Mouse (Mus musculus) MN1 (cell line): ENCODE measurements at regions not wholly inside any gene's neighbourhood (a gene's known extent, or its start where the extent isn't known, plus 50 kb on each side); places are given as distances from the start of the nearest gene placed in this dataset.

Experiments
- DNase-seq: peaks from one replicate; pipeline ENCODE4 v3.0.0-alpha.2; 2016; ENCODE audit warnings: low spot score

DNA sequence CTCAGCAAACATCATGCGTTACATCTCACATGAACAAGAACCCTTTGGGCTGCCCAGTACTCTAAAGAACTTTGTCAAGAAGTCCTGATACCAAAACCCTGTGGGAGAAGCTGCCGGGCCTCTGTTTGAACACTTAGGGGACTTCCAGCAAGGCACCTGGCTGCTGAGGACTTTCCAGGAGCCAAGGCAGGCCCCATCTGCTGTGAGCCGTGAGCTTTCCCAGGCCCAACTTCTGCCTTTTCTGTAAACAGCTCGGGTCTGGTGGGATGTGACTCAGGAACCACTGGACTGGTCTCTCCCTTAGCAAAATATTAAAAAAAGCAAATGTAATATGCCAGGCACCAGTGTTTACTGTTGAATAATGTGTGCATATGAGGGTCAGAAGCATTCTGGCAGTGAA is 85.7 kb upstream of the Id2 start:
- DNase-seq: no peak

DNA sequence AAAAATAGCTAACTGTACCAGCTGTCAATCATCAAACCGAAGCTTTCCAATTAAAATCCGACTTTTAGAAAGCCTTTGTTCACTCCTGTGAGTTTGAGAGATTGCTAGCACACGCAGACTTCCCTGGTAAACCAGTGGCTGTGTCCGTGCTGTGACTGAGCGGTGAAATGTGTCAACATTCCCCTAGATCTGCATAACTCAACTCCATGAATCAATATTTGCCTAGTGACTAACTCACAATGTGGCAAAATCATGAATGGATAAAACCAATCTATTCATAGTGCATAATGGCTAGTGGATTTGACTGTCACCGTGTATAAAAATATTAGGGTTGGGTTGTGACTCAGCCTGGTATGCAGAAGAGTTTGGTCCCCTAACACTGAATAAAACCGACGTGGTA is 84.4 kb upstream of the Id2 start:
- no peak for DNase-seq

DNA sequence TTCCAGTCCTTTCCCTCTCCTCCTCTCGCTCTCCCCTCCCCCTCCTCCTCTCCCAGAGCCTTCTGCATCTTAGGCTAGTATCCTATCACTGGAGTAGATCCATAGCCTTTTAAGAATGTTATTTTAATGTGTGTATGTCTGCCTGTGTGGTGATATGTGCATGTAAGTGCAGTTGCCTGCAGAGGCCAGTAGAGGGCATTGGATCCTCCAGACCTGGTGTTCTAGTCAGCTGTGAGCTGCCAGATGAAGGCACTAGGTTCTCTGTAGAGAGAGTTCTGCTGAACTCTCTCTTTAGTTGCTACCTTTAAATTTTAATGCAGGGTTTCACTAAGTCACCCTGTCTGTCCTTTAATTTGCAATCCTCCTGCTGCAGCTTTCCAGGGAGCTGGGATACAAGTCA is 83.9 kb upstream of the Id2 start:
- no peak for DNase-seq

DNA sequence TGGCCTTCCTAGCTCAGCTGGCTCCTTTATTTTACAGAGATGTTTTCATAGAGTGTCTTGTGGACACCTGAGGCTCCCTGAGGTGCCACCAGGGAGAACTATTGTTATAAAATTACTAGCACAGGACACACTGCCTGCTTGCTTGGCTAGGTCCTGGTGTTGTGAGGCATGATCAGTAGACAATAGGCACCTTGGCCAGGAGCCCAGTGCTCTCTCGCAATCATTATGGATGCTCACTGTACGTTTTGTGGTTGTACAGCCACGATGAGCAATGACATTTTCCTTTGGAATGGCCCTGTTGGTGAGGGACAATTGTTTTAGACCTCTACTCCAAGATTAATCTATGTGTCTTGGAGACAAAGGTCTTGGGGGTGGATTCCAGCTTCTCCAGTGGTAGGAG is 83.3 kb upstream of the Id2 start:
- DNase-seq: no peak

DNA sequence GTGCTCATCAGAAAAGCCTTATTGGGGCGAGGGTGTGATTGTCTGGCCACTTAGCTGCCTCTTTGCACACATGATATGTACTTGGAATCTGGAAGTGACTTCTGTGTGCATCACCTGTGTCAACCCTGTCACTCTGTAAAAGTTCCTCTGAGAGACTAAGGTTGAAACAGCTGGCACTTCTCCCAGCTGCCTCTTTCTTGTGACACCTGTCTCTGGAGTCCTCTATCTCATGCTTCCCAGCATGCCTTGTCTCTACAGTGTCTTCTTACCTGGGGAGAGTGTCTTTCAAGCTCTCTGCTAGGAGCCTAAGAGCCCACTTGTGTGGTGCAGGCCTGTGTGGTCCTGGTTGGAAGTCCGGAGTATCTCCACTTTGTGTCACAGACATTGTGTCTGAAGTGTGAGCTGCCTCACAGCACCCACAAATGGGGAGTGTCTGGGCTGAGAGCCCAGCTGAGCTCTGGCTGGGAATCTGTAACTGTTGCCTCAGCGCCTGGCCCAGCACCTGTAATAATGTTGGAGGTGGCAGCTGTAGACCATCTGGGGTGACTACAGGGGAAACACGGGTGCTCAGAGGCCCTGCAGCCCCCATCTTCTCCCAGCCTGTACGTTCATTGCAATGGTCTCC is 81.7 kb upstream of the Id2 start:
- no peak for DNase-seq

DNA sequence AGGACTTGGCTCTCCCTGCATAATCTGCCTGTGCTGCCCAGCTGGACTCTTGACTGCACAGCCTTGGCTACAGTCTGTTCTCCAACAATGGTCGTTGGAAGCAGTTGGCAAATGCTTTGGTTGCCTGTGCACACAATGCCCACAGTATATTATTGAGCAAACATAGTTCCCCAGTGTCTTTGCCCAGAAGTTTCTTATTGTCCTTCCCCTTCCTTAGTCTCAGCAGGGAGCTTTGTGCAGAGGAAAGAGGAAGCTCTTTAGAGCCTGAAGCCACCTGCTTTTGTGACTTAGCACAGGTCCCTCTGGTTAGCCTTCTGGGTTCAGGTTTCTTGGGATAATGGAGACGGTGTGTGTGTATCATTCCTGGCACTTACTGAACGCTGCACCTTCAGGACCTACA is 80.9 kb upstream of the Id2 start:
- DNase-seq: no peak

DNA sequence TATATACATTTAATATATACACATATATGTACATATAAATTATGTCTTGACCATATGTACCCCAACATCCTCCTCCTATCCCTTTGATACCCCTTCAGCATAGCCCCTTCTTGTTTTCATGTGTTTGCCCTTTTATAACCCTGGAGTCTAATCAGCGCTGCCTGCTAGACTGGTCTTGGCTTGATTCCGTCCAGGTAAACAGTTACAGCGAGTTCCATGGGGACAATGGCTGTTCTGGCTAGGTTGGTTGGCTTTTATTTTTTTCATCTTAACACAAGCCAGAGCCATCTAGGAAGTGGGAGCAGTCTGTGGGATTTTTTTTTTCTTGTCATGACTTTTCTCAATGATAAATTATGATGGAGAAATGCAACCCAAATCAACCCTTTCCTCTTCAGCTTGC is 79.6 kb upstream of the Id2 start:
- DNase-seq: no peak

DNA sequence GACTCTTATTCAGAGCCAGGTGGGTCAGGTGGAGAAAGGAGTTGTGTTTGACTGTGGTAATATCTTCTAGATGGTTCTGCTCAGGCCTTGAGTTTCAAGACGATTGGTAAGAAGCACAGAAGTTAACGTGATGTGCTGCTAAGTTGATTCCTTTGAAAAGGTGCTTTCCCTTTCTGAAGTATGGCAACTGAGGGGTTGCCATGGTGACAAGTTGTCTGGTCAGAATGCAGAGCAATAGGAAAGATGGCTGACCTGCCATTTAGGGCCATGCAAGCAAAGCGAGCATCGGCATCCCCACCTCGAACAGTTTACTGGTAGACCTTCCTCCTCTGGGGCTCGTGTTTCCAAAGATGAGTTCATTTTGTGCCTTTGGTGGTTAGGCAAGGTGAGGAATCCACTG is 76.1 kb upstream of the Id2 start:
- DNase-seq: no peak

DNA sequence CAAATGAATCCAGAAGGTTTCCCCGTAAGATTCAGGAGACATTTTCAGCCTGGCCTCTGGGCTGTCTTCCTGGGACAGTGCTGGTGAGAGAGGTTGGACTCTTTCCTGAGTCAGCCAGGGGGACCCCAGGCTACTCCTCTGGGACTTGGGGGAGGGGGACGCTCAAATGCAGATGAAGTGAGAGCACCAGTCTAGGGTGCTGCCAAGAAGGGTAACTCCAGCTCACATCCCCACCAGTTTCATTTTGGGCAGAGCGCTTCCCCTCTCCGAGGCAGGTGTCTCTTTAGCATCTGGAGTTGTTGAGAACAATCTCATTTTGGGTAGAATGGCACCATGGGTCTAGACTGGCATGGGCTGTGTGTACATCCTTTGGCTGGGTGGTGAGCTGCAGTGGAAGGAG is 75.5 kb upstream of the Id2 start:
- no peak for DNase-seq

DNA sequence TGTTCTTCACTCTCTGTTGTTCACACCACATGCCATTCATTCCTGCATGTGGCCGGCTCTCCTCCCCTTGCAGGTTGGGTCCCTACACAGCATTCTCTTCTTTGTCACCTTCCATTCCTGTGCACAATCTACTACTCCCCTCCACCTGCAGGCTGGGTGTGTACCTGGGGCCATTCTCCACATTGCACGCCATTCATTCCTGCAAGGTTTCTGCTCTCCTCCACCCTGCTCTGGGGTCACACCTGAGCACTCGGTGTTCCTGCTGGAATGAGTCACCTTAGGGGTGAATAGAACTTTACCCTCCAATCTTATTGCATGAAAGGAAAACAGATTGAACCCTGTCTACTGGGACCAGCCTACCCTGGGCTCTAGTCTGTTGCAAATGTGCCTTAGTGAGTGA is 72.7 kb upstream of the Id2 start:
- DNase-seq: no peak

DNA sequence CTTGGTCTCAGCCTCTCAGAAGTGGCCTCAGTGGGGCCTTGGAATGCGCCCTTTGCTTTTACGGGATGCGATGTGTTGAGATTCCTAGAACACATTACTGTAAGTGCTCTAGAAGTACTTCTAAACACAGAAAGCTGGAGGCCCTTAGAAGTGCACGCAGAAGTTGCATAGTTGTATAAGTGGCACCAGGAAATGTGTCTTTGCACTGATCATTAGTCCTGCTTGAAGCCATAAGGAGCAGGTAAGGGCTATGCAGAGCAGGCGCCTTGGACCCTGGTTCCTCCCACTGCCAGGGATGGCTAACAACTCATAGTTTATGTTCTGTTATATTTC is 71.2 kb upstream of the Id2 start:
- DNase-seq: no peak

DNA sequence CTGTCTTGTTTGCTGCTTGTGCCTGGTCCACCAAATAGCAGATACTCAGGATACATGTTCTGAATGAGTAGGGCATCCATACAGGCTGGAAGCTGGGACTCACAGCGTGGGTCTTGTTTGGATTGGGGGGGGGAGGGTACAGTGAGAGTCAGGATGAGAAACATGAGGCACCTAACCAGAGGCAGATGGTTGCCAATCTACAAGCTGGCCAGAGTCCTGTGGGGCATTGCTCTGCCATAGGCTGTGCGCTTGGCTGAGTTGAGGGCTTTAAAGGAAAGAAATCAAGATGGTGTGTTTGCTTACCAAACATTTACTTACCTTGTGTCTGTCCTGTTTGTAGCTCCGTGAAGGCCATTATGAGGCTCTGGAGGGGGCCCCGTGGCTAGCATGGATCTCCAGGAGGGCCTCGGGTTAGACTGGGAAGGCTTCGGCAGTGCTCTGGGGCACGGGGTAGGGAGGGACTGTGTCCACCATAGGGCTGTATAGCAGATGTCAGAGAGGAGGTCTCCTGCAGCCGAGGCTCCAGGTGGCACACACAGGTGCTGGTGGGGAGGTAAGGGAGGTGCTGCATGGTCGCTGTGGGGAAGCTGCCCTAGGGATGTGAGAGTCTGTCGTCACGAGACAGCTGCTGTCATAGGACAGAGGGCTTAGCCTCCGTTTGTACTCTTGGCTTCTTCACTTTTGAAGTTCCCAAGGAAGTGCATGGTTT is 70.7 kb upstream of the Id2 start:
- DNase-seq: no peak

DNA sequence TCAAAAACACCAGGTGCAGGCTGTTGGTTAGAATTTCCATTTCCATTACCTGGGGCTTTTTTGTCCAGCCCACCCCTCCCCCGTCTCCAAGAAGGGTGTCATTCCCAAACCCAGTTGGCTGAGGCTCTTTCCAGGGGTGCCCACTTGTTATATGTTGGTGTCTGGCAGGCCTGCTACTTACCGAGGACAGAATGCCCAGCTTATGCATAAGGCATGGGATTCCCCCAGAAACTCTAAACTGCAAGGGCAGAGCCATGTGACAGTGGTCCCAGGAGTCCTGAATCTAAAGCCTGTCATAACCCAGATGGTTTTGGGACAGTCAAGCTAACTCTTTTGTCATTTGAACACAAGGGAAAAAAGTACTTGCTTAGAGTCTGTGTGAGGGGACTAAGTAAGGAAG is 69.6 kb upstream of the Id2 start:
- no peak for DNase-seq

DNA sequence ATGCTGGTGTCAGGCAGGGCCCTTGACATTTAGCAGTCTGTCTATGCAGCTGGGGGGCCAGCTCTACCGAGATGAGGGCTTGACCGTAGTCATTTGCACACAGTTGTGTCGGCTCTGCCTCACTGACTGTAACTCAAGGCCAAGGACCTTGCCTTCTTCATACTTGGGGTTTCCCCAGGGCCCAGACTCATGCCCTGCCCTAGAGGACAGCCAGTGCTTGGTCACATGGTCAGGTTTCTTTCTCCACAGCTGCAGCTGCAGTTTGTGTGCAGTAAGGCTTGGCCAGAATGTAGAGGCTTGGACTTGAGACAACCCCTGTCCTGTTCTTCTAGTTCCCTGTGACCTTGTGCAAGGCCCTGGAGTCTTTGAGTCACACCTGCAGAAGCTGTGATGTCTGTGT is 68.7 kb upstream of the Id2 start:
- DNase-seq: no peak

DNA sequence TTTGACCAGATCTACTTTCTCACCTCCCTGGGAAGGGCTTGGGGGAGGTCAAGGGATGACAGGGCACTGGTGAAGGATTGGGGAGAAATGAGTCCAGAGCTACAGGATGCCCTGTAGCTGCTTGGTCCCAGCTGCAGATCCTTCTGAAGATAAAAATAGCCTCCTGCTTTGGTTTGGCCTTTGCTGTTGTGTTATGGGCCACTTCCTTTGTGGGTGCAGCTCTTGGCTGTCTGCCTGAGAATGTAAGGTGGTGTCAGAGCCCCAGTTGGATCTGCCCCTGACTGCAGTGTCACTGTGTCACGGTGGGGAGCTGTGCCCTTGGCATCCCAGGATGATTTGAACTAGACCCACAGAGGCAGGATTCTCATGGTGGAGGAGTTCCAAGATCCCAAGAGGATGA is 67.8 kb upstream of the Id2 start:
- DNase-seq: no peak

DNA sequence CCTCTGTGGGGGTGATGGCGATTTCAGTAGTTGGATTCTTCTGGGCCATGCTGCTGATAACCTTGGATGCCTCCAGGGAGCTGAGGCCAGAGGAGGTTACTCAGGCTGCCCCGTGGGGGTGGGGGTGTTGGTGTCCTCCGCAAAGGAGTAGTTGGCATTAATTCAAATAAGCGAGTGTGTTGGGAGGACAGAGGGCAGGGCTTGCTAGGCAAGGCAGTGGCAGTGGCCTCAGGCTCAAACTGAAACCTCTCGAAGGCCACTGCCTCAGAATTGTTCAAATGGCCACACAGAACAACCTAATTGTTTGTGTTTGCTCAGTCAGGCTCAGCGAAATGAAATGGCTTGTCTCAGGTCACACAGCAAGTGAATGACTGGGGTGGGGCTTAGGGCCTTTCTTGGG is 66.6 kb upstream of the Id2 start:
- no peak for DNase-seq

DNA sequence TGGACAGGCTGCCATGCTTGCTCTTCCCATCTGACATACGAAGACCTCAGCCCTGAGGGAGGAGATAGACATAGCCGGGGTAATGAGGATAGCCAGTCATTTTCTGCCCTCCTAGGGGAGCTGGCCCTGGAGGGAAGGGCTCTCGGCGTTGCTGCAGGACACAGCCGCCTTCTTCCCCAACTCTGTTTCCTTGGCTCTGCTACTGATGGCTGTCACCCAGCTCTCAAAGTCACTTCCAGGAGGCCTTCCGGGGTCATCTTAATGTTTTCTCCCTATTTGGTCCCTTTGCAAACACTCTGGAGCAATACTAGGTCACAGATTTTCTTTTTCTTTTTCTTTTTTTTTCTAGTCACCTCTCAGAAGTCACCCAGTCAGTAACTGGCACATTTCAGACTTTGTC is 65.9 kb upstream of the Id2 start:
- DNase-seq: no peak

DNA sequence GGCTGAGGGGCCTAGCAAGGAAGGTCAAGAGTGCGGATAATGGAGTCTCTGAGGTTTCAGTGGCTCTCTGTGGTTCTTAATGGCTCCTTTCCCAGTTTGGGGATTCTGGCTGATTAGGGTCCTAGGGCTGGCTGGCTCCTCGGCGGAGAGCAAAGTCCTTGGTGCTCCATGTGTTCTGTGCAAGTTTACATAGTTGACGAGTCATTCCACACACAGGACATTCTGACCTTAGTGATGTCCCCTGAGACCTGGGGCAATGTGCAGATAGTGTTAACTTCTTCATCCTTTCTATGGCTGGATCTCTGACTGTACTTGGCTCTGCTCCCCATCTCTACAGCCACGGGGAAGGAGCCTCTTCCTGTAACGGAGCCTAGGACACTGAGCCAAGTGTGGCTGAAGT is 65.0 kb upstream of the Id2 start:
- no peak for DNase-seq

DNA sequence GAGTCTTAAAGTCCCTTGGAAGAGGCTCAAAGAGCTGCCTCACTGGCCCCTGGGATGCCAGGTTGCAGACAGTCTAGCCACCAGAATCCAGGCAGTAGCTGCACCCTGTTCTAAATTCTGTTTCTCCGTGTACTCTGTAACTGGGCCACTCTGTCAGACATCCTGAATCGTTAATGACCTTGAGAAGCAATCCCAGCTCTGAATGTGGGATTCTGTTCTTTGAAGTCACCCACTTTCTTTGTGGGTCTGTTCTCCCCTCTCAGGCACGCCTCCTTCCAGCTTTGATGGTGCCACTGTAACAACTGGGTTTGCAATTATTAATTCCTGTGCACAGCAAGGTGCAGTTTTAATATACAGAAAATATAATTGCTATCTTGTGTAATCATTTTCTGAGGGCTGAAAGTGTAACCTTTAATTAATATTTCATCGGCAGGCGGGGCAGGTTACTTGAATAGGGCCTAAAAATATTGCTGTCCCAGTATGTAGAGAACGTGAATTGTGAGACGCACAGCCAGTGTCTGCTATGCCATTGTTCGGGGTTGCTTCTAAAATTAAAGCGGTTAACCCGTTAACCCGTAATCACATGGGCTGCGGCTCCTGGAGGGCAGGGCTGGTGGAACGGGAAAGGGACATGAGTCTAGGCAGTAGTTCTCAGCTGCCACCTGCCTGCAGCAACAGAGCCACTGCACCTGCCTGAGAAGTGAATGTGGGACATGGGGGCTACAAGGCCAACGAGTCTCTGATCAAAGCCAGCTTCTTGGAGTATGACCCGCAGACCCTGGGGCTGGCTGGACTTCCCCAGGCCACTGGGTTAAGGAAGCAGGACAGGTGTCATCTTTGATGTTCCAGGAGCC is 64.3 kb upstream of the Id2 start:
- no peak for DNase-seq

DNA sequence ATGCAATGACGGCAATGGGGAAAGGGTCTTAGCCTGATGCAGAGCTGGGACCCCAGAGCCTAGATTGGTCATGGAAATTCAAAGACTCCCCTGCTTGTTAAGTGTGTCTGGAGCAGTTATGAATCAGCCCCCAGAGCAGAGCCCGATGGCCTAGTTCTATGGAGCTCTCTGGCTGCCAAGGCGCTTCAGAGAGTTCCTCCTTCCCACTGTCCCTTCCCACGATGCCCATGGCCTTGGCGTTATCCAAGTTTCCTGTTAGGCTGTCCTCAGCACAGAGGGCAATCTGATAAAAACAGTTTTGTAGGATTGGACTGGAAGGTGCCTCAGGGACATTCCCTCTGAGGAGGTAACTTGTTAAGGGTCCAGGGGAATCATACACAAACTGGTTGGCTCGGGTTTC is 62.2 kb upstream of the Id2 start:
- no peak for DNase-seq

DNA sequence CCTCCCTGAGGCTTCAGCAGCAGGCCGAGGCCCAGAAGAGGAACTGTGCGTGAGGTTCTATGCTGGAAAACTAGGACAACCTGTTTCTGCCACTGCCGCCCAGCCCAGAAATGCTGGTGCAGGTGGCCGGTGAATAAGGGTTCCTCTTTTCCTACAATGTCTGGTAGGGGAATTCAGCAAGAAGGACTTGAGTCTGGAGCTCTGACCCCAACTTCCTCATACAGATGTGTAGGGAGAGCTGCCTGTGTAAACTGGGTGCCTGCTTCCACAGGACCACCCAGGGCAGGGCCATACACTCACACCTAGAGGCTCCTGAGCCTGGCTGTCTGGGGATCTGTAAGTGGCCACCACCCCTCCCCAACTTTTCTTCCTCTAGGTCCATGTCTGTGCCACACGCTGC is 60.3 kb upstream of the Id2 start:
- no peak for DNase-seq

DNA sequence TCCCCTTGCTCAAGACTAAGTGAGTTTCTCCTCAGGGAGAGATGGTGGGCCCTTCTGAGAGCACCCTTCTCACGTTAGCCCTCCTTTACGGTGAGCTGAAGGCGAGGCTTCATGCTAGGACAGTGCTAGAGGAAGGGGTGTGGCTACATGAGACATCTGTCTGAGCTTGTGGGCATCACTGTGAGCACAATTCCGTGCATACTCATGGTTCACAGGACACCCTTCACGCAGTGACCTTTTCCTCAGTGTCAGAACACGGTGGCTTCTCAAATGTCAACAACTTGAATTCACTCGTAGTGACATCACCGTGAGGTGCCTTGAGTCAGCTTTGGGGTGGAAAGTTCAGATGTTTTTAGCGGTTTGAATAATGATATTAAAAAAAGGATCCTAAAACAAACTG is 58.5 kb upstream of the Id2 start:
- no peak for DNase-seq

DNA sequence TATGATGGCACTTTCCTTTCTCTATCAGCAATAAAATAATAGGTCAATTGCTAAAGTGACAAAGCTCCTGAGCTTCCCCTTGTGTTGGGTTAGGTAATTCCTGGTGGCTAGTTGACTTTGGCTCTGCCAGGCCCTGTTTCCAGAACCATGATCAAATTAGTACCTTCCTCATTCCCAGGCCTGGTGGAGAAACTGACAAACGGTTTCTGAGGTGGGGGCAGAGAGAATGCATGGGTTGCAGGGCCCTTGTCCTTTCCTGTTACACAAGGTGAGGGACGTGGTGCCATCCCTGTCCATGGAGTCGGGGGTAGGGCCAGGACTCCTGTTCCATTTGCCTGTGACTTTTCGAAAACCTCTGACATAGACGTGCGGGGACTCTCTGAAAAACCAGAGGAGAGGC is 51.2 kb upstream of the Id2 start:
- no peak for DNase-seq
